Mouse (Mus musculus) bone marrow, adult 2 months (tissue): Measurements from ENCODE around the gene Tfap2a.

ENCODE experiments used
- CTCF ChIP-seq: fragments of 200-500 bp; IDR thresholded peaks from 2 replicates; pipeline ENCODE4 v1.5.1; 2011; ENCODE audit warnings: low read length, control low read depth; ENCODE audit not compliant: control insufficient read depth, insufficient read depth
- POLR2A ChIP-seq: fragments of 200-500 bp; IDR thresholded peaks from 2 replicates; pipeline ENCODE4 v1.6.1; 2011; ENCODE audit warnings: low read depth, mild to moderate bottlenecking, control low read depth, low read length, borderline replicate concordance; ENCODE audit not compliant: control insufficient read depth

DNA sequence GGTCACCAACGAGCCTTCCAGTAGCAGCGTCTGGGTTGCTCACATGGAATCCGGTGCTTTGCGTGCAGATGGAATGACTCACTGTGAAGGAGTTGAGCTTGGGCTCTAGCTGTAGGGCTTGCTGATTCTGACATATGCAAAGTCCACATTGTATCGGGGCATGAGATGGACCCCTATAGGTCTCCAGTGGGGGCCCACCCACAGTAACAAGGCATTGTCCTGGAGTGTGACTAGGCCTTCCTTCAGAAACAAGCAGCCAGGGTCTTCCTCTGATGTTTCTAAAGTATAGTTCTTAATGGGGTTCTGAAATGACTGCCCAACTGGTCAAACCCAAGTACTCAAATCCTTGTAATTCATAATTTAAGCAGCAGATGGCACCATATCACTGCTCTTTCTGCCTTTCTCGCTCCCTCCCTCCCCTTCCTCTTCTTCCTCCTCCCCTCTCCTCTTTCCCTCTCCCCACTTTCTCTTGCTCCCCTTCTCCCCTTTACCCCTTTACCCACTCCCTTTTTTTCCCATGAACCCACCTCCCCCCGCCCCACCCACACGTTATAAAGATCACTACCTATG, 46.1 kb upstream of the Tfap2a start:
- TF ChIP-seq POLR2A (no peak), CTCF (peak; percentile 42)
